Mouse (Mus musculus): ENCODE measurements at regions not wholly inside any gene's neighbourhood (a gene's known extent, or its start where the extent isn't known, plus 50 kb on each side); places are given as distances from the start of the nearest gene placed in this dataset.
A peak's percentile ranks its signal among the peaks of the same experiment; 100 is the strongest.

DNA sequence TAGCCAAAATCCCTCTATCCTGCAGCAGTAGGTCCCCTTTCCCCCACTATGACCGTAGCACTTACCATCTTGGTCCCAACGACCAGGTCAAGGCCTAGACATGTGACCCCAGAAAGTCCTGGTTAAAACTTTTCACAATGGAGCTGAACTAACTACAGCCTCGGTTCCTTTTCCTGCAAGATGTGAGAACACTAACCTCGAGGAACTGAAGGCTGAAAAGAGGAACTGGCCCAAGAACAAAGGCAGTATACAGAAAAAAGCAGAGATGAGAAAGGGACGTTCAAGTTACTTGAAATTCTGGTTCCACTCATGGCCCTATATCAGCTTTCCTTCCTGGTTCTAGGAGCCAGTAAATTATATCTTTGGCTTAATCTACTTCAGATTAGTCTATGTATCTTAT is 67.4 kb upstream of the Tfec start:
- Histone ChIP-seq H3K9me3 (ENCODE audit: low read length) (no peaks in the 10 kb centered on the region), H3K4me2 (ENCODE audit: low read depth, low read length) (no peak overlapping the region), H3K4me1 (ENCODE audit: insufficient read depth) (no peaks in the 10 kb centered on the region; the same call in 1 of the 2 replicates), H3K27me3 (ENCODE audit: insufficient read depth, low read length) (no peaks in the 10 kb centered on the region), H3K9ac (replicated peaks) (no peak overlapping the region), H3K27ac (ENCODE audit: low read depth) (no peak overlapping the region), H3K4me3 (ENCODE audit: low read depth, low read length) (no peak overlapping the region), H3K36me3 (replicated peaks; ENCODE audit: insufficient read depth, low read length) (no peaks in the 10 kb centered on the region)
- 29% methylated on average over 5 of the region's 5 CpGs for WGBS (ENCODE audit: insufficient replicate concordance)
- DNase-seq (no peak), ATAC-seq (peak; percentile 35; the same call in 1 of the 2 replicates)
- TF ChIP-seq CTCF (IDR thresholded peaks at IDR 0.05; ENCODE audit: low read depth), result no peak

DNA sequence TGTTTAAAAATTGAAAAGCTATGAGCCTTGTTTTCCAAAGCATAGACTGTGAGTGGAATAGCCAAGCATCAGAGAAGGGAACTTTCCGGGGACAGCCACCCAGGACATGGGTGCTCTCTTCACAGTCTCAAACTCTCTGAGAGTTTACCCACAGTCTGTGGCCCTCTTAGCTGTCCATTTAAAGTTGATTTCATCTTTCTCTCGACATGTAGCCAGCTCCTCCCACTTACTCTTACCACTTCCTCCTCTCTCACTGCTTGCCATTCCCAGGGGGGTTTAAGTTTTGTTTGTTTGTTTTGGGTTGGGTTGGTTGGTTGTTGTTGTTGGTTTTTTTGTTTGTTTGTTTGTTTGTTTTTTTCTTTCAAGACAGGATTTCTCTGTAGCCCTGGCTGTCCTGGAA is 66.1 kb upstream of the Tfec start:
- ATAC-seq, result peak; percentile 44; the same call in 1 of the 2 replicates
- 42% methylated on average over 2 of the region's 2 CpGs for WGBS (ENCODE audit: insufficient replicate concordance)
- DNase-seq, result no peak

DNA sequence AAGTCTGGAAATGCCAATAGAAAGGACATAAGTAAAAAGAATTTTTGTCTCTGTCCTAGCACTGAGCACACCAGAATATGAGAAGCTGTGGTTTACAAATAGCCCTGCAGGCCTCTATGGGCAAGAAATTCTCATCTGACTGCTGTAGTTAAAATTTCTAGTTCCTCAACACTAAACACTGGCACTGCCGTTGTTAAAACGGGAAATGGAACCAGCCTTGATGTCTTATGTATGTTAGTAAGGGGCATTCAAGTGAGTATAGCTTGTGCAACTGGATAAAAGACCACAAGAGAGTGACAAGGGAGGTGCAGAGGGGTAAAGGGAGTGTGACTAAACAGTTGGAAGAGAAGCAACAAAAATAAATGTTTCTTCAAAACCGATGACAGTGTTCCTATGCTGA is 65.7 kb upstream of the Tfec start:
- DNase-seq (no peak), ATAC-seq (peak; percentile 48)
- TF ChIP-seq CTCF (IDR thresholded peaks at IDR 0.05; ENCODE audit: low read depth) (no peak), EP300 (IDR thresholded peaks at IDR 0.05; ENCODE audit: low read depth) (no peak)
- Histone ChIP-seq H3K27ac (ENCODE audit: low read depth) (peak overlapping the region; percentile 60), H3K9me3 (ENCODE audit: low read length) (no peaks in the 10 kb centered on the region), H3K4me3 (ENCODE audit: low read depth, low read length) (no peak overlapping the region), H3K4me1 (ENCODE audit: insufficient read depth) (no peaks in the 10 kb centered on the region; the same call in 1 of the 2 replicates), H3K4me2 (ENCODE audit: low read depth, low read length) (no peak overlapping the region), H3K27me3 (ENCODE audit: insufficient read depth, low read length) (no peaks in the 10 kb centered on the region), H3K36me3 (replicated peaks; ENCODE audit: insufficient read depth, low read length) (no peaks in the 10 kb centered on the region), H3K9ac (replicated peaks) (no peak overlapping the region)
- WGBS (ENCODE audit: insufficient replicate concordance), result 44% methylated on average over 3 of the region's 3 CpGs

More for the DNA sequence above, 66.1 kb upstream of the Tfec start:
- H3K4me1 ChIP-seq (ENCODE audit: insufficient read depth), result no peaks in the 10 kb centered on the region; the same call in 1 of the 2 replicates
- H3K9me3 ChIP-seq (ENCODE audit: low read length), result no peaks in the 10 kb centered on the region
- no peak overlapping the region for H3K4me3 ChIP-seq (ENCODE audit: low read depth, low read length)
- TF ChIP-seq EP300 (IDR thresholded peaks at IDR 0.05; ENCODE audit: low read depth) (no peak), CTCF (IDR thresholded peaks at IDR 0.05; ENCODE audit: low read depth) (no peak)
- H3K36me3 ChIP-seq (replicated peaks; ENCODE audit: insufficient read depth, low read length), result no peaks in the 10 kb centered on the region
- H3K9ac ChIP-seq (replicated peaks), result no peak overlapping the region
- no peak overlapping the region for H3K4me2 ChIP-seq (ENCODE audit: low read depth, low read length)
- no peaks in the 10 kb centered on the region for H3K27me3 ChIP-seq (ENCODE audit: insufficient read depth, low read length)
- H3K27ac ChIP-seq (ENCODE audit: low read depth), result peak overlapping the region; percentile 60

DNA sequence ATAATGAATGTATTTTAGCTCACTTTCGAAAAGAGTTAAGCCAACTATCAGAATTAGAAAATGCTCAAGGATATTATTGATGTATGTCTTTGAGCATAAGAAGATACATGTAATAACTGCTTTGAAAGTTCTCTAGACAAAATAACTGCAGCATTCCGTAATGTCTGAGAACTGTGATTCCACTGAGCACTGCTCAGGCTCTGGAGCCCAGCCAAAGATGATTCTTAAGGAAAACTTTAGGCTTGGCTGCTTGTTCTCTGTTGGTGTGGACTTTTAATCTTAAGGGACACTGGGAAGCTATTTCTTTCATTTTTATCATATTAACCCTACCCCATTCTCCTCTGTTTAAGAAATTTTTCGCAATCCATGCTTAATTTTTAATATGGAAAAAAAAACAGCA is 59.9 kb upstream of the Tfec start:
- H3K27me3 ChIP-seq (ENCODE audit: insufficient read depth, low read length), result no peaks in the 10 kb centered on the region
- 77% methylated on average over 3 of the region's 3 CpGs for WGBS (ENCODE audit: insufficient replicate concordance)
- H3K9me3 ChIP-seq (ENCODE audit: low read length), result no peaks in the 10 kb centered on the region
- no peak overlapping the region for H3K9ac ChIP-seq (replicated peaks)
- H3K4me1 ChIP-seq (ENCODE audit: insufficient read depth), result no peaks in the 10 kb centered on the region
- TF ChIP-seq EP300 (IDR thresholded peaks at IDR 0.05; ENCODE audit: low read depth), result no peak
- TF ChIP-seq CTCF (IDR thresholded peaks at IDR 0.05; ENCODE audit: low read depth), result no peak
- no peak overlapping the region for H3K27ac ChIP-seq (ENCODE audit: low read depth)
- ATAC-seq (no peak), DNase-seq (no peak)
- no peak overlapping the region for H3K4me2 ChIP-seq (ENCODE audit: low read depth, low read length)
- no peak overlapping the region for H3K4me3 ChIP-seq (ENCODE audit: low read depth, low read length)
- no peaks in the 10 kb centered on the region for H3K36me3 ChIP-seq (replicated peaks; ENCODE audit: insufficient read depth, low read length)

DNA sequence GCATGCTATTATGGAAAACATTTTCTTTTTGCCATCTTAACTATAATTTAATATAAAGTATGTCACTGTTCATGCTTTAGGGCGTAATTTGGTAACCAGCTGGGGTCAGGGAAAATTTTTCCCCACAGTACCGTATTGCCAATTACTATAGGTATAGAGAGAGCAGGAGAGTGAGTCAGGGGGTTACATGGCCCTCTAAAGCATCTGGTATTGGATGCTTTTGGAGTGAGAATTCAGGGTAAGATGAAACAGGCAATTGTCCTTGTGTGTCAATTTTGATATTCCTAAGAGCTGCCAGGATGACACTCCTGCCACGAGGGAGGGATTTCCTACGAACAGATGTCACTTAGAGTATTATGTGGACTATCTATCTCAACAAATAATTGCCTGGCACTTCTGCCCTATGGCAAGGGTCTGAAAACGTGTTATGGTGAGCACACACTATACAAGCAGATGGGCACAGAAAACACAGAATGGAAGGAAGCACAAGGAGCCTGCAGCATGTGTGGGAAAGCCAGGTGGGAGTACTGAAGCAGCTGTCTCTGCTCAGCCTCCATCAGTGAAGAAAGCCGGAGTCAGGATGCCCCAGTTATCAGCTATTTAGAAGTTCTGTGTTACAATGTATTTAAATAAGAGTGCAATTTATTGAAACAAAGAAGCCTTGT is 58.7 kb upstream of the Tfec start:
- no peak overlapping the region for H3K9ac ChIP-seq (replicated peaks)
- 75% methylated on average over 6 of the region's 6 CpGs for WGBS (ENCODE audit: insufficient replicate concordance)
- no peak overlapping the region for H3K4me2 ChIP-seq (ENCODE audit: low read depth, low read length)
- H3K9me3 ChIP-seq (ENCODE audit: low read length), result no peaks in the 10 kb centered on the region
- no peaks in the 10 kb centered on the region for H3K4me1 ChIP-seq (ENCODE audit: insufficient read depth)
- no peak for TF ChIP-seq EP300 (IDR thresholded peaks at IDR 0.05; ENCODE audit: low read depth)
- TF ChIP-seq CTCF (IDR thresholded peaks at IDR 0.05; ENCODE audit: low read depth), result no peak
- no peaks in the 10 kb centered on the region for H3K27me3 ChIP-seq (ENCODE audit: insufficient read depth, low read length)
- ATAC-seq, result no peak
- H3K27ac ChIP-seq (ENCODE audit: low read depth), result no peak overlapping the region
- no peak for DNase-seq
- no peak overlapping the region for H3K4me3 ChIP-seq (ENCODE audit: low read depth, low read length)
- H3K36me3 ChIP-seq (replicated peaks; ENCODE audit: insufficient read depth, low read length), result no peaks in the 10 kb centered on the region

All from liver, postnatal 0 days (tissue).